Mouse (Mus musculus) liver (tissue): ENCODE measurements around the gene Frem1.

Experiments
- DNase-seq: peaks from one replicate; pipeline ENCODE4 v3.0.0-alpha.2; 2020; ENCODE audit warnings: mixed read lengths

Gene Frem1

DNA sequence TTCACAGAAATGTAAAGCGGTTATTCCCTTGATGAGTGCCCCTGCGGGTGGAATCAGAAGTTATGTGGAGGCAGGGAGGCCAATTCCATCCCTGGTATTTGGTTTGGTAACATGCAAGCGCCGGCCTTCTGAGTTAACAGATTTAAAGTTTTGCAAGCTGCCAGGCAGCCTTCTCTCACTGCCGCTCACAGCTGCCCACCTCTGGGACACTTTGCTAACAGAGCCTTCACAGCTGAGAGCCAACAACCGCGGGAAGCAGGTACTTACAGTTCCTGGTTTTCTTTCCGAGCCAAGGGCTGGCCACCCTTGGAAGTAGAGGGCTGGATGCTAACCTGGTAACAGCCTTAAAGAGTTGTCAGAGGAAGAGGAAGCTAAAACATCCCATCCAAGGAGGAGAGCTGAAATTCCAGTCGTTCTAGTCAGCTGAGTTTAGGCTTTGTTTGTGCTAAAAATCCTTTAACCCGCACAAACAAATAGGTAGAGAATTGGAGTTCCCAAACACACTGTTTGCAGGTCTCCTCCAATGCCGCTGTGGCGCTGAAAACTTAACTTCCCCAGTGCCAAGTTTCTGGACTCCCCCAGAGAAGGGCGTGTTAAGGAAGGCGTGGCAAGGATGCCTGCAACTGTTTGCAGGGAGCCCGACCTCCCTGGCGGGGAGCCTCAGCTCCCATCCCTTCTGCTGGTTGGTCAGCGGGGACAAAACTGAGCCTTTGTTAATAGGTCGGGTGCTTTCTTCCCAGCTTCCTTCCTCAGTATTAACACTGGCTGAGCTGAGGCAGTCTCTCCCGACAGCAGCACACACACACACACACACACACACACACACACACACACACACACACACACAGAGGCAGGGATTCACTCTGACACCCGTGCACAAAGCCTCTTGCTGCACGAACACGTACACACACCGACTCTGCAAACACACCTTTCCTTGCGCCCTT, at the start of gene Frem1:
Frem1 (minus strand) TSS at position 706 of the 944 bp plus-strand sequence.
- peak; percentile 38 for DNase-seq

DNA sequence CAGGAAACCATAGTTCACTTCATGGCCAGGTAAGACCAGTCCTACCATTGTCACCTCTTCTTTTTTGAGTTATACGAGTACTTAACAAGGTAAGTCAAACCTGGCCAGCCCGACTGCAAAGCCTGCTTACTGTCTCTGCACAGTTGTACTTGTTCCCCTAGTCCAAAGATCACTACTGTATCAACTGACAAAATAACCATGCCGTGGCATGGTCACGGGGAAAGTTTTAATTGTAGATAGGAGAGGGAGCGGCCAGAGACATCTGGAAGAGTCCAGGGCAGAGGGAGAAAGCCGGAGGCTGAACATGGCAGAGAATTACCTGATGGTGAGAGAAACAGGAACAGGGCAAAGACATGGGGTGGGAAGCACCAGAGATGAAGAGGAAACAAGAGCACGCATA, 46.9 kb upstream of the Frem1 start:
- no peak for DNase-seq

DNA sequence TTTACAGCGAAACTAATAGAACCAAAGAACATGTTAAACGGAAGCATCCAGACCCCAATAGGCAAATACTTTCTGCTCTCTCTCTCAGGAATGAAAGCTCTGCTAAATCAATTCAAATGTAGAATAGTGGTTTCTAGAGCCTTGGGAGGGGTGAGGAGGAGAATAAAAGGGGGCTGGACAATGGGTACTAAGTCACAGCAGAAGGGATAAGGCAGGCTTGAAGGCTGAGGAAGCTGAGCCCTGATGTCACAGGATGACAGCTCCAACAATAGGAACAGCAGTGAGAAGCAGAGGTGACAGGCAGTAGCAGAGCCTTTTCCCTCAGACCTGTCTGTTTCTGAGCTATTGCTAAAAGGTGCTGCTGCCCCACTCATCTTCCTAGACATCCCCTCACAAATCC, 41.8 kb upstream of the Frem1 start:
- DNase-seq: no peak

DNA sequence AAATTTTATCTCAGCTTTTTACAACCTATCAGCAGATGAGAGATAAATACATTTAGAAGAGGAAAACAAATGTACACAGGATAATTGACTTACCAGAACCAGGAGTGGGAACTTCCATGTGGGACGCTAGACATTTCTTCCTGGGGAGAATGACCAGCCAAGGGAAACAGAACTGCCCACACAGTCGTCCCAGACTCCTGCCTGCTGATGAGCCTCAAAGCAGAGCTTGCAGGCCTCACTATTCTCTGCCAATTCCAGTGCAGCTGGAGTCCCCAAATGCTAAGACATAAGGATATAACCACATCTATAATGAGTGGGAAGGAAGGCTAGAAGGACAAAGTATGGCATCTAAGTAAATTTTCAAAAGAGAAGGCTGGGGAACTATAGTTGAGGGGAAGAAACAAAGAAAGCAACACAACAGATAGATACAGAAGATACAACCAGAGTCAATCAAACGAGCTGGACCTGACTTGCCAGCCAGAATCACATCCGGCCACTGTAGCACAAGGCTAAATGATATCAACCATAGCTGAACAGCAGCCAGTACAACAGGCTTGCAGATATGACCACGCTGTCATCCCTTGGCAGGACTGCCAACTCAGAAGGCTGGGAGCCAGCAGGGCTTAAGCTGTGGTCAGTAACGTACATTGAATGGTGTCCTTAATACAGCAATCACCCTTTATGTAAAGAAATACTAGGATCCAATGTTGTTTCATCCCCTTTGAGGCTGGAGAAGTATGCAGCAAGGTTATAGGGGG, 38.7 kb upstream of the Frem1 start:
- no peak for DNase-seq

DNA sequence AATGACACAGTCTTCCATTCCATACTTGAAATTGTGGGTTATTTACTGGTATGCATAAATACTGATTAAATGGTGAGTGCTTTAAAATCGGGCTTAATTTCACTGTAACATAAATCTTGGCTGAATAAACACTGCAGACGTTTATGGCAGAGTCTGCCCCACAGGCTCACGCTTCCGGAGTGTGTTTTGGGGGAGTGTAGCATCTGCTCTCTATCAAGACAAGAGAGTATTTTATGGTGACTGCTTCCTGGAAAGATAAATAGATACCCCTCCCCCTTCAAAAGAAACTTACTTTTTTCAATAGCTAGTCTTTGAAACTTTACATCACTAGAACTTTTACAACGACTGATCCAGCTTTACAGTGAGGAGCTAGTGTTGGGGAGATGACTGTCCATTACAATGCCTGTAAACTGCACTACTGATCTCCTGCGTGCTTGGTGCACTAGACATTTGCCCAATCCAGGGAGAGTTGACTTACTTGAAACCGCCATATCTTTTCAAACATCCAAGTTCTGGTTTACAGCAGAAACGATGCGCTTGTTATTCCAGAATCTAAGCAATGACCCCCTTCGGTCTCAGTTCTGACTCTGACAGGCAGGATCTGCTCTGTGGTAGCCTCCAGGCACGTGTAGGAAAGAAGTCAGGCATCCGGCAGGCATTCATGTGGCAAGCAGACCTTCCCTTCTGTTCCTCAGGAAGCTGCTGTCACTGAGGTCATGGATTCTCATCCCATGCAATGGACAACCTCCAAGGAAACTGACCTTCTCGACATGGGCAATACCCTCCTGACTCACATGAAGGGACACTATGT, 28.4 kb upstream of the Frem1 start:
- peak; percentile 23 for DNase-seq

DNA sequence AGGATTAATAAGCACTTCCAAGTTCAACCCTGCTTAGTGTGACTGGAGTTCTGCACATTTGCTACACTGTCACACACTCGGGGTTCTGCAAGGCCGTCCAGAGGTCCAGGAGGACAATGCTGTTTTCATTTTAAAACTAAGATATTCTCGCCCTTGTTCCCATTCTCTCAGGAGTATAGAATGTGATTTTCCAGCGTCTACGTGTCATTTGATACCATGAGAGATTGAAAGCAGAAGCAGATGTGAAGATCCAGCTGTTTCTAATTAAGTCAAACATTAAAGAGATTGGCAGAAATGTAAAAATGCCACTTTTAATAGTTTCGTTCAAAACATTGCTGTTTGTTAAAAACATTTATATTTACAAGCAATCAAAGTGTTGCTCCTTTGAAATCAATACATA, 12.1 kb upstream of the Frem1 start:
- no peak for DNase-seq

DNA sequence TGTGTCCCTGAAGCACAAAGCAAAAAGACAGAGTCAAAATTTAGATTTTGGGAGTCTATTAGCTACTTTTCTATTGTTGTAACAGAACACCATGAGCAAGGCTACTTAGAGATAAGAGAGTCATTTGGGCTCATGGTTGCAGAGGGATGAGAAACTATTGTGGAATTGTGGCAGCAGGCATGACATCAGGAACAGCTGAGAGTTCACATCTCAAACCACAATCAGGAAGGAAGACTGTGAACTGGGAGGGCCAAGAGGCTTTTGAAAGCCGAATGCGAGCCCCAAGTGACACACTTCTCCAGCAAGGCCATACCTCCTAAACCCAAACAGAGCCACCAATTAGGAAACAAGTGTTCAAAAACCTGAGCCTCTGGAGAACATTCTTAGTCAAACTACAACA, 9.4 kb upstream of the Frem1 start:
- no peak for DNase-seq

DNA sequence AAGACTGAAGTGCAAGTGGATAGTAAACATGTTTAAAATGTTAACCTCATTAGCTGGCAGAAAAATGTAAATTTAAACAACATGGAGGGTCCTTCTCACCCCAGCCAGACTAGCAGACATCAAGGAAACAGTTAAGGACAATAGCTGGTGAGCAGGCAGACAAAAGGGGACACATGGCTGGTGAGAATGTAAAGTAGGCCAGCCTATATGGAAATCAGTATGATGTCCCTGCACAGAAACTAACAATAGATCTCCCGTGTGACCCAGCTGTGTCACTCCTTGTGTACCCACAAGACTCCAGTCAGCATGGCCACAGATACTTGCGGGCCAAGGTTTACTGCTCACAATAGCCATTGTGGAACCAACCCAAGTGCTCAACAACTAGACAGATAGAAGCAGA, 6.5 kb upstream of the Frem1 start:
- DNase-seq: no peak

DNA sequence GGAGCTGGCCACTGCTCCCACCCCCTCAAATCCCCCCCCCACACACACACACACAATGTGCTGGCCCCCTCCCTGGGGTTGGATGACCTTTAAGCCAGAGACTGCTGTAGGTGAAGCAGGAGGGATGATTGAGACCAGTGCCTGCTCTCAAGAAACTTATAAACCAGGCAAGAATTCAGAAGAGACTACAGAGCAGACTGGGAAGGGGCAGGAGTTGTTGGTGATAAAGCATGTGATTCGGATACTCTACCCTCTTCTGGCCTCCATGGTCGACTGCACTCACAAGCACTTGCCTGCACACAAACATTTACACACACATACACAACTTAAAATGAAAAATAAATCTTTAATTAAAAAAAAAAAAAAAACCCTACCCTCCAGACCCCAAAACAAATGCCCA, 6.0 kb upstream of the Frem1 start:
- no peak for DNase-seq

DNA sequence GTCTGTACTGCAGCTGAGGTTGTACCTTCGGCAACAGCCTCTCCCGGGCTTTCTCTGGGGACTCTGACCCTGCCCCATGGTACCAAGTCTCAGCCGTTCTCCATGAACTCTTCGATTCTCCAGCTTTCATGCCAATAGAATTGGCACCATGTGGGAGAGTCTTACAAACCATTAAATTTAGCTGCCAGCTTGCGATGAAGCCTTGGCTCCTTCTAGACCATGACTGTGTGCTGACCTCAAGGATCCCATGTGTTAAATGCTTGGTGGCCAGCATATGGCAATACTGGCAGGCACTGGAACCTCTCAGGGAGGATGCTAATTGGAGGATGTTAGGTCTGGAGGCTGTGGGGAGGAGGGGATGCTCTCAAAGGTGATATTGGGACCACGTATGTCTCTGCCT, 4.4 kb upstream of the Frem1 start:
- DNase-seq: no peak

DNA sequence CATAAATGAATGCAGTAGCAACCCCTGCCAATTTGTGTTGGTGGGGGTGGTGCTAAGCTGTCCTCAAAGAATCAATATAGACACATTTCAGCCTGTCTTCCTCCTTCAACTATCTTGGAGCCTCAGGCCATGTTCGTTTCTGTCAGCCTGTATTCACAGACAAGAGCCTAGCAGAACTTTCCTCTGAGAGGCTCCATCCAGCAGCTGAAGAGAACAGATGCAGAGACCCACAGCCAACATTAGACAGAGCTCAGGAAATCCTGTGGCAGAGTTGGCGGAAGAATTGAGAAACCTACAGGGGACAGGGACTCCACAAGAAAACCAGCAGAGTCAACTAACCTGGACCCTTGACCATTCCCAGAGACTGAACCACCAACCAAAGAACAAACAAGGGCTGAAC, 3.3 kb upstream of the Frem1 start:
- DNase-seq: no peak

DNA sequence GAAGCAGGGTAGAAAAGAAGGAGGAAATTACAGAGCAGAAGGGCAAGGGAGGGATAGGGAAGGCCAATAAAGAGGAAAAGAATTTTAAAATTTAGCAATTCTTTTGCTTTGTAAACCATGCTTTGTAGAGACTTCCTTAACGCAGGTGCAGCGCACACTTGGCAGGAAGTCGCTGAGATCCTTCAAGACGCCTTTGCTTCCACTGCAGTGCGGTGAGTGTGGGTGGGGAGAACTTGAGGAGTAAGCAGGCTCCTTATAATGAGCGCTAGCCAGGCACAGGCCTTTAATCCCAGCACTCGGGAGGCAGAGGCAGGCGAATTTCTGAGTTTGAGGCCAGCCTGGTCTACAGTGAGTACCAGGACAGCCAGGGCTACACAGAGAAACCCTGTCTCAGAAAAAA, 1.1 kb upstream of the Frem1 start:
- no peak for DNase-seq

DNA sequence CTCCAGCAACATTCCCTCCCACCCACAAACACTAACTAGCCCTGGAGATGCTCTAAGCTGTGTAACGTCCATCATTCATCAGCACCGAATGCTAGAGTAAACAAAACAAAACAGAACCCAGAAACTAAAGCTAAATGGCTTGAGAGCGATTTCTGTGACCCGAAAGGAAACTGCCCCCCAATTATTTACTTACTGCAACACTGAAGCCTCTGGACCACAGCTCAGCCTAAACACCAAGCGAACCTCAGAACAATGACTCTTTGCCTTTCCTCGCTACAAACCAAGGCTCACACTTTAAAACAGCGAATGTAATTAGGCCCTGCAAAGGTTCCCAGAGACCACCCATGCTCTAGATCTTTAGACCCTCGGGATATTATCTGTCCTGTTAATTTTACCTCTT, 963 bp downstream of the Frem1 start:
- DNase-seq: no peak

DNA sequence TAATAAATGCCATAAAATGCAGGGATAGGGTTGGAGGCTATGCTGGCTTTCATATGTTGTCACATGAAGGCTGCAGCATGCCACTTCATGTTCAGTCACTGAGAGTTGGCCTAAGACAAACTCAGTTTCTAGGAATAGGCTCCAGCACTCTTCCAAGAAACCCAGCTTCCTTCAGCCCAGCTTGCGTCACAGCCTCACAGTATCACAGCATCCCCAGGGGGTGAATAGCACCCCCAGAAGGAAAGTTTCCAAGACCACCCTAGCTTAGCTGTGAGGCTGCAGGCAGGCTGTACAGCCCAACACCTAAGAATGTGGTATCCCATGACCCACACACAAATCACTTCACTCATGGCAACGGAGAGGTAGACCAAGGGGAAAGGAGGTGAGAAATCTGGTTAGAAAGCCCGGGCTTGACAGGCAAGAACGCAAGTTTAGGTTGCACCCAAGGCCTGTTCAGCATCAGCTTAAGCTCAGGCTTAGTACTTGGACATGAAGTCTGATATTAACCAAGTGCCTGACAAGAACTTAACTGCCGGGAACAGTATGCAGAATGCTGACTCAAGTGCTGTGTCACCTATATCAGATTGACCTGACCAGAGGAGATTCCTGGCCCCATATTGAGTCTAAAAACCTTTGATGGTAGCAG, 1.9 kb downstream of the Frem1 start:
- no peak for DNase-seq

DNA sequence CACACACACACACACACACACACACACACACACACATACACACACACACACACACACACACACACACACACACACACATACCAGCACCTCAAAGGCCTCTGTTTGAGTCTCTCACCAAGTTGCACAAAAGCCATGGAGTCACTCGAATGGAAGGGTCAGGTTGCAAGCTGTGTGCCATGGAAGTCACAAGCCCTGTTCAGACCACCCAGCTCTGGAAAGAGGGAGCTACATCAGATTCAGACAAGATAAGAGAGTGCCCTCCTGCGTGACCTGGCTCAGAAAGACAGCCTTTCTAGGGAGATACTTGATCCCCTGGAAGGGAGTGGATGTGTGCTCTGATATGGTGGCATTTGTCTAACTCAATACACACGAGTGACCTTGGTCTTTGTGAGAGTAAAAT, 2.9 kb downstream of the Frem1 start:
- no peak for DNase-seq

DNA sequence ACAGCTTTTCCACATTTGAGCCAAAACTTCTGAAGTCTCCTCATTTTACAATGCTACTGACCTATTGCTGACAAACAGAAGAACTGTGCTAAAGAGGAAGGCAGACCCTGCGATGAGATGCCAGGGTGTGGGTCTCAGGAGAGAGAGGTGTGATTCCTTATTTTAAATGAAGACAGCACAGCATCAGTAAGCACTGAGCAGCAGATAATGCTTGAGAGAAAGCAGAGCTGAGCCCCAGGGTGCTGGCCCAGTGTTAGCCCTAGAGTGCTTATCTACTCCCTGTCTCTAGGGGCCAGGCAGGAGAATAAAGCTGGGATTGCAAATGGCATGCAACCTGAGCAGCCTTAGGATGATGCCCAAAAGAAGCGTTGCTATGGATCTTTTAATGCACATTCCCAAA, 3.6 kb downstream of the Frem1 start:
- DNase-seq: no peak

DNA sequence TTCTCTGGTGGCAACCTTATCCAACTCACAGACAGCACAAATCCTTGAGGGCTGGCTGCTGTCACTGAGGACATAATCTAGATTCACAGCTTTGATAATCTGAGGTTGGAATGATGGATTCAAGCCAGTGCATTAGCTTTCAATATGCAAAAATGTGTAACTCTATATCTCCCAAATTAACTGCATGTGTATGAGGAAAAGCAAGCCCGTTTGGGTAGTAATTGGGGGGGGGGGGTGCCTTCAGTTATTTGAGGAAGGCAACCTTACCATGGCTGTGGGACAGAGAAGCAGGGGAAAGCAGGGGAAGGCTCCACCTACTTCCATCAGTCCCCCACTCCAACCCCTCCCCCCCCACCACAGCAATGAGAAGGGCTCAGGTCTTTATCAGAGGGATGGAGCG, 5.3 kb downstream of the Frem1 start:
- DNase-seq: no peak

DNA sequence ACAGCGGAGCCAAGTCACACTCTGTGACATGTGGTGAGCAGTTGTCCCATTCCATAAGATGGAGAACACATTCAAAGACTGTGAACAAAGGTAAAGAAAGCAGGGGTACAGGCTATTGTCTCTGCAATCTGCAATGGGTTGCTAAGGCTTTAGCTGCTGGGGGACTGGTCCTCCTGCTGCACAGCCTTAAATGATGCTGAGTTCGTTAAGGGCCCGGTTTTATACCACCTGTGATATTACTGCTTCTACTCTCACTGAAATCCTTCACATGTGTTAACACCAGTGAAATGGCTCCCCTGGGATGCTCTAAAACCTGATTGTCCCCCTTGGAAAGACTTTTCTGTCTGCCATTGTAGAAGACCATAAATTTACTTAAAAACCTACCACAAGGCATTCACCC, 6.1 kb downstream of the Frem1 start:
- no peak for DNase-seq

DNA sequence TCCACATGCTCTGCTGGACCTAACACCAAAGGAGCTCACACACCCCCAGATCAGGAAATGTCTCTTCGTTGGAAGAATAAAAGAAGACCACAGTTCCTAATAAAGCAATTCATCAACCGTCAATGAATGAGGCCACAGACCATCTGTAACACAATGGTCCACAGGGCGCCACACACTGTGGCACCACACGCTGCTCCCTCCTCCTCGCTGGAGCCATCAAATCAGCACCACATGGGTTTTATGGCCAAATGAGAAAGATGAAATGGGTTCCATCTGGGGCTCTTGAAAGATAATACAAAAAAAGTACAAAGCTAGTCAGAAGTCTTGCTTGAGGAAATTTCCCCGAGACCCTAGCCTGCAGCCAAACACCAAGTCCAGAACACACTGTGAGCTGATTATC, 6.9 kb downstream of the Frem1 start:
- DNase-seq: no peak

DNA sequence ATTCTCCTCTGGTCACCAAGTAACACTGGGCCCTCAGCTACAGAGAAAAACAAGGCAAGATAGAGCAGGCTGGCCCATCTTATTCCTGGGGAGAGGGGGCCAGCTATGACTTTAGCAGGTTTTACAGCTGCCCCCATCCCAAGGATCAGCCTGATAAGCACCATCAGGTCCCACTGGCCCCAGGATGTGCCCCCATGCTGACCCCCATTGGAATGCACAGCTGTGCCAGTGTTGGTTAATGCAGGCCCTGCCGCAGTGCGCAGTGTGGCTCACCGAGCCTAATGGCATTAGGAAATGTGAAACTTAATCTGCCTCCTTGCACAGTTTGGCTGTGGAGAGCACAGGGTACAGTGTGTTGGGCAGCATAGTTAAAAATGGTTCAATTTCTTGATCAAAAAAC, 11.4 kb downstream of the Frem1 start:
- DNase-seq: no peak

DNA sequence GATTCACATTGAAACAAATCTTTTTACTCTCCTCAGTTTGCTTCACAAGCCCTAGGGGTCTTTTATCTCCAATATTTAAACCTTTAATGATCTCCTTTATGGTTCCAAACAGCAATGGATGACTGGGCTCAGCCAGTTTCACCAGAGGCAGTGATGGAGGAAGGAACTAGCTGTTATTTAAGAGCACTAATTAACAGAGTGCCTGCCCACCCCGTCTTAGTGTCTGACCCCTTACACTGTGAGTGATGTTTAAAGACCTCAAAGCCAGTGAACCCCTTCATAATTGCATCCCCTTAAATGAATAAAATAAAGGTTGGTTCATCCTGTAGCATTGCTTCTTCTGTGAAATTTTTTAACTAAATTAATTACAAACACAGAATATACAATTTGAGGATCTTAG, 19.4 kb downstream of the Frem1 start:
- no peak for DNase-seq

DNA sequence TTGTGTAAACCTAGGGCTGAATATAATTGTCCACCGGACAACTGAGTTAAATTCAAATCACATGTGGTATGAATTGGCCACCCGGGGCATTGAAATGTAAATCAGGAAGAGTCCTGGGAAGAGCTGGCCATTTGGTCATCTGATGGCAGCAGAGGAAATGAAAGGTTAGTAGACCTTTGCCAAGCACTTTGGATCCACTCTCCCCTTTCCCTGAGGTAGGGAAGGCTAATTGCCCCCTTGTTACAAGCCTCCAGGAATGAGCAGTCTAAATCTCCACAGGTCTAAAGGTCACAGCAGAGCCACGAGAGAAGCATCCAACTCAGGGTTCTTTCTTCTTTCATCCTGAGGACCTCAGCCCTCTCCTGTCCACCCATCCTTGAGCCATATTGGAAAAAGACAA, 20.5 kb downstream of the Frem1 start:
- no peak for DNase-seq

DNA sequence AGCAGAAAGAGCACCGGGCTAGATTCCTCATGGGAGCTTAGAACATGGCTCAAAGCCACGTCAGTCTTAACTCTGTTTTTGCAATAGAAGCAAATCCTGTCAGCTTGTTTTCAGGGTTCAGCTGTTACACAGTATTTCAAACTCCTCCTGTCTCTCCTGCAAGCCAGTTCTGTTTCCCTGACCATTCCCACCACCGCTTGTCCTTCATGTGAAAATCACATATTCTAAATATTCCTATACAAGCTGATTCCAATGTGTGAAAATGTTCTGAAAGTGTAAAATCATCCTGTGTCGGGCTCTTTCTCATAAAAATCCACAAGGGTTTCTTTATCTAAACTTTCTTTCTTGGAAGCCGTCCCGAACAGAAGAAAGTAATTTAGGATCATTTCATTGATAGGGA, 22.0 kb downstream of the Frem1 start:
- DNase-seq: no peak
